Mouse (Mus musculus): ENCODE results near the gene Exo5. TPM values are rescaled to one million over a fixed set of nuclear protein-coding genes. Genes with fewer than 3 reads are reported as not detected.

Gene Exo5
- total and polyA plus RNA-seq, 3 experiments, result 1.6 to 3.0 (median 1.8) TPM

DNA sequence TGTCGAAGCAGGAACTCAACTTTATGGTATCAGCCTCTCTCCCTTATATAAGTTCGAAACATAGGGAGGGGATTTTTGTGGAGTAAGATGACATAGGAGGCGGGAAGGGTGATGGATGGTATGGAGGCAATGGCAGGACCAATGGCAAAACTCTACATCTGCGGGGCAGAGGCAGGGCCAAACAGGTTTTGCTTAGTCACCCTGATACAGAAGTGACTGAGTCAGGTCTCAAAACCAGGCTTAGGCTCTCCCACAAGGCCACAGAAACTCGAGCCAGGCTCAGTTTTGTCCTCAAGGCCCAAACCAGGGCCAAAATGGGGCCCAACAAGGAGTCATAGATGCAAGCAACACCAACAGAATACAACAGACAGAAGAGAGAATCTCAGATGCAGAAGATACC, 19.2 kb downstream of the Exo5 start:
- H3K4me3 ChIP-seq, result no peak overlapping the region
- TF ChIP-seq CTCF (IDR thresholded peaks at IDR 0.05), result no peak
- no peak for TF ChIP-seq POLR2A (IDR thresholded peaks at IDR 0.05; ENCODE audit: insufficient read depth, low read depth, low read length)
- TF ChIP-seq EP300 (IDR thresholded peaks at IDR 0.05; ENCODE audit: insufficient read depth, low read depth, low read length), result no peak
- H3K36me3 ChIP-seq (ENCODE audit: control insufficient read depth, insufficient read depth, low read length), result no peaks in the 10 kb centered on the region
- no peaks in the 10 kb centered on the region for H3K79me2 ChIP-seq (replicated peaks; ENCODE audit: control insufficient read depth, insufficient read depth, low read length)
- WGBS, result 73% methylated on average over 5 of the region's 5 CpGs
- no peaks in the 10 kb centered on the region for H3K27me3 ChIP-seq (ENCODE audit: control insufficient read depth, insufficient read depth, low read length)
- no peak for DNase-seq
- intact Hi-C loops (cut with DNase I), result no loop called here
- no peaks in the 10 kb centered on the region; the same call in 1 of the 2 replicates for H3K4me1 ChIP-seq (ENCODE audit: control insufficient read depth, insufficient read depth, low read length)
- no peak overlapping the region for H3K27ac ChIP-seq
- H3K9ac ChIP-seq (ENCODE audit: low read depth, low read length), result no peak overlapping the region

DNA sequence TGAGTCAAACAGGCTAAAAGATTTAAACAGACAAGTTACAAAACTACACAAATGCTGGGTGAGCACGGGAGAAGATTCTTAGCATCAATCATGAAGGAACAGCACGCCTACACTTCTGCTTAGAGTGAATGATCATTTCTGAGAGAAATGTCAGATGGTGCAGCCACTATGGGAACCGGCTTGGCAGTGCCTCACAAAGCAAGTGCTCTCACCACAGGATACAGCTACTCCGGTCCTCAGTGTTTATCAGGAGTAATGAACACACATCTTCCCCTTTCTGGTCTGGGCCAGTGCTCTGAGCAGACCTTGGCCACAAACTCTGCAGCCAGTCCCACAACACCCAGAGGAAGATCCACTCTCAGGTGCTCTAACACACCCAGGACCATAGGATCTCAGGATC, 20.3 kb downstream of the Exo5 start:
- no peak for DNase-seq
- no peaks in the 10 kb centered on the region for H3K79me2 ChIP-seq (replicated peaks; ENCODE audit: control insufficient read depth, insufficient read depth, low read length)
- no peak for TF ChIP-seq CTCF (IDR thresholded peaks at IDR 0.05)
- no peak for TF ChIP-seq EP300 (IDR thresholded peaks at IDR 0.05; ENCODE audit: insufficient read depth, low read depth, low read length)
- TF ChIP-seq POLR2A (IDR thresholded peaks at IDR 0.05; ENCODE audit: insufficient read depth, low read depth, low read length), result no peak
- no peak overlapping the region for H3K9ac ChIP-seq (ENCODE audit: low read depth, low read length)
- no peaks in the 10 kb centered on the region for H3K27me3 ChIP-seq (ENCODE audit: control insufficient read depth, insufficient read depth, low read length)
- no peaks in the 10 kb centered on the region for H3K4me1 ChIP-seq (ENCODE audit: control insufficient read depth, insufficient read depth, low read length)
- intact Hi-C loops (cut with DNase I), result no loop called here
- no peak overlapping the region for H3K4me3 ChIP-seq
- 53% methylated on average over 4 of the region's 4 CpGs for WGBS
- no peaks in the 10 kb centered on the region for H3K36me3 ChIP-seq (ENCODE audit: control insufficient read depth, insufficient read depth, low read length)
- no peak overlapping the region for H3K27ac ChIP-seq

DNA sequence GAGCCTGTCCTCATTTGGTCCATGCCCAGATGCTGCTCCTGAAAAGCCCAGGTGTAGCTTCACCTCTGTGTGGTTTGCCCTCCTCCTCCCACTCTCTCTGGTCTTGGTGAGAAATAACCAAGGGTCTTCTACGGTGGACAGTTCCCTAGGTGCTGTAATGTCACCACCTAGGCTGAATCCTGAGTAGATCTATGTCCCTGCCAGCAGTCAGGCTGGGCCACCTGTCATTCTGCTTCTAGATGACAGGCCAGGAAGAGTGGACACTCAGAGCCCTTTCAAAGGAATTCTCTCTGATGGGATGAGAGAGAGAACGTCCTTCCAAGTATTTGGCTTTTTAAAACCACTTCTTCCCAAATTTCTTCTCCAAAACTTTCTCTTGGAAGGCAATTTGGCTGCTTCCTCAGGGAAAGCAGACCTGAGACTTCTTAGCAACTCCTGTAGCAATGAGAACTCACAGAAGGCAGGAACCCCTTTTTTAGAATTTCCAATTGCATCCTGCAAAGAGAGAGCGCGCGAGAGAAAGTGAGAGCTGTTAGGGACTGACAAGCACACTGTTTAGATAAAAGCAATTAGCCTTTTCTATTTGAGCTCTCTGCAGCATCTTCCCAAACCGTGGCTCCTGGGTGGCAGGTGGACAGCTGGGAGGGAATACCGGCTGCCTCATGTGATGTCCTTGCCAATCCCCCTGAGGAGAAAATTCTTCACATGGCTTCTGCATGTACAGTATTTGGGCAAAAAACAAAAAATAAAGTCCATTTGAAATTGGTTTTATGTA, 28.8 kb downstream of the Exo5 start:
- Histone ChIP-seq H3K27ac (no peak overlapping the region), H3K27me3 (ENCODE audit: control insufficient read depth, insufficient read depth, low read length) (no peaks in the 10 kb centered on the region), H3K79me2 (replicated peaks; ENCODE audit: control insufficient read depth, insufficient read depth, low read length) (no peaks in the 10 kb centered on the region), H3K9ac (ENCODE audit: low read depth, low read length) (no peak overlapping the region), H3K4me1 (ENCODE audit: control insufficient read depth, insufficient read depth, low read length) (no peaks in the 10 kb centered on the region), H3K4me3 (no peak overlapping the region), H3K36me3 (ENCODE audit: control insufficient read depth, insufficient read depth, low read length) (no peaks in the 10 kb centered on the region)
- intact Hi-C loops (cut with DNase I), result no loop called here
- DNase-seq, result no peak
- WGBS, result 62% methylated on average over 7 of the region's 7 CpGs
- no peak for TF ChIP-seq EP300 (IDR thresholded peaks at IDR 0.05; ENCODE audit: insufficient read depth, low read depth, low read length)
- no peak for TF ChIP-seq CTCF (IDR thresholded peaks at IDR 0.05)
- TF ChIP-seq POLR2A (IDR thresholded peaks at IDR 0.05; ENCODE audit: insufficient read depth, low read depth, low read length), result no peak

DNA sequence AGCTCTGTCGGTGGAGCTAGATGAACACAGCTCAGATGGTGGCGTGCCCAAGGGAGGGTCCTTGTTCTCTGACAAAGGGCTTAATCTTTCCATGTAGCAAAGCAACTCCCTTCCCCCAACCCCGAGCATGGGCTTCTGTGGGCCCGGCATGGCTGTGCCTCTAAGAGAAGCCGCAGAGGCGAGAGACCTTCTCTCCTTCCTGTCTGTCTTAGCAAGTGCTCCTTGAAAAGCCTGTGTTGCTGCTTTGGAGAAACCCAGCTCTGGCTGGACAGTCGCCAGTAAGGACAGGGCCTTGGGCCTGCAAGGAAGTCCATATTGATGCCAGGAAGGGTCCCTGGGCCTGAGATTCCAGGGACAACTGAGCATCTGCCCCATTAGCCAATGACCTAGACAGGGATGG, 29.6 kb downstream of the Exo5 start:
- TF ChIP-seq CTCF (IDR thresholded peaks at IDR 0.05) (no peak), POLR2A (IDR thresholded peaks at IDR 0.05; ENCODE audit: insufficient read depth, low read depth, low read length) (no peak), EP300 (IDR thresholded peaks at IDR 0.05; ENCODE audit: insufficient read depth, low read depth, low read length) (no peak)
- intact Hi-C loops (cut with DNase I), result no loop called here
- no peaks in the 10 kb centered on the region for H3K4me1 ChIP-seq (ENCODE audit: control insufficient read depth, insufficient read depth, low read length)
- no peaks in the 10 kb centered on the region for H3K27me3 ChIP-seq (ENCODE audit: control insufficient read depth, insufficient read depth, low read length)
- no peaks in the 10 kb centered on the region for H3K79me2 ChIP-seq (replicated peaks; ENCODE audit: control insufficient read depth, insufficient read depth, low read length)
- H3K36me3 ChIP-seq (ENCODE audit: control insufficient read depth, insufficient read depth, low read length), result no peaks in the 10 kb centered on the region
- H3K4me3 ChIP-seq, result no peak overlapping the region
- 67% methylated on average over 7 of the region's 7 CpGs for WGBS
- no peak overlapping the region for H3K9ac ChIP-seq (ENCODE audit: low read depth, low read length)
- H3K27ac ChIP-seq, result no peak overlapping the region
- DNase-seq, result no peak

DNA sequence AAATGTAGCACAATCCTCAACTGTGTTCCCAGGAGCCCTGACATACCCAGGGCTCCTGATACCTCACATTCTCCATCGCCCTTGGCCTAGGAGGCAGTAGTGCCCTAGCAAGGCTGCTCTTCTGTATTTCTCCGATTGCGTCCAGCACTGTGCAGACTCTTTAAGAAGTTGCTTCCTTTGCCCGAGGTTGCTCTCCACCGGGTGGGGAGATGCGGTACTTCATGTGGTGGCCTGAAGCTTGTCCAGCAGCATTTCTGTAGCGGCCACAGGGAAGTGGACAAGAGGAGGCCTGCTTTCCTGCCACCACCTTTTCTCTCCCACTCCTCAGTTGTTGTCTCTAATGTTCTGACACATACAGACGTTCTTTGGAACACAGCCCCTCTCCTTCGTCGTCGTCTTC, 30.2 kb downstream of the Exo5 start:
- Histone ChIP-seq H3K36me3 (ENCODE audit: control insufficient read depth, insufficient read depth, low read length) (no peaks in the 10 kb centered on the region), H3K4me1 (ENCODE audit: control insufficient read depth, insufficient read depth, low read length) (no peaks in the 10 kb centered on the region), H3K27me3 (ENCODE audit: control insufficient read depth, insufficient read depth, low read length) (no peaks in the 10 kb centered on the region), H3K79me2 (replicated peaks; ENCODE audit: control insufficient read depth, insufficient read depth, low read length) (no peaks in the 10 kb centered on the region), H3K4me3 (no peak overlapping the region), H3K27ac (no peak overlapping the region), H3K9ac (ENCODE audit: low read depth, low read length) (no peak overlapping the region)
- intact Hi-C loops (cut with DNase I), result no loop called here
- no peak for TF ChIP-seq EP300 (IDR thresholded peaks at IDR 0.05; ENCODE audit: insufficient read depth, low read depth, low read length)
- TF ChIP-seq CTCF (IDR thresholded peaks at IDR 0.05), result no peak
- TF ChIP-seq POLR2A (IDR thresholded peaks at IDR 0.05; ENCODE audit: insufficient read depth, low read depth, low read length), result no peak
- 64% methylated on average over 11 of the region's 11 CpGs for WGBS
- no peak for DNase-seq

DNA sequence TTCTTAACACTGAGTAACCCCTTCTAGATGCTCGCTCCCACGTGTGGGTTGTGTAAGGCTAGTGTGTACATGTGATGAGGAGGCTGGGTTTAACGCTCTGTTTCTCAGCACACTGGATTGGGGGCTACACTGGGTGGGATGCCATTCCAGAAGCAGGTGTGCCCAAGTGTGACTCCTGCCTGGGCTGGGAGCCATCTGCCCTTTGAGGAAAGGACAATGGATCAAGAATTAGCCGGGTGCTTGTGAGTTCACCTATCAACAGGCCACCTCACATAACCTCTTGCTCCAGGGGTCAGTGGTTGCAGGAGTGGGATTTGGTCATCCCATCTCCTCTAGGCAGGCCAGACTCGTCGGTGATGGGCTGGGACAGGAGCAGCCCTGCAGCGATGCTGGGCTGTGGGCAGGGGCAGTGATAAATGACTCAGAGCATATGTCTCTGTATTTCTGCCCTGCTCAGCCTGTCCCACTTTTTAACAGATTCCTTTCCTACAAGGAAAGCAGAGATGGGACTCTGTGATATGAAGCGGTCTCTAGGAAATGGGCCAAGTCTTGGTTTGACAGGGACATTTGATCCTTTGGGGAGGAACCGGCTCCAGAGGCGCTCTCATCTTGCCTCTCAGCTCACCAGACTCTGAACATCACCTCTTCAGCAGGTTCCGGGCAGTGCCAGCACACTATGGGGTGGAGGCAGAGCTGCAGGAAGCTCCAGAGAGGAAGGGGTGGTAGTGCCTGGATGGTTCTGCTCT, 31.0 kb downstream of the Exo5 start:
- H3K4me1 ChIP-seq (ENCODE audit: control insufficient read depth, insufficient read depth, low read length), result no peaks in the 10 kb centered on the region
- H3K36me3 ChIP-seq (ENCODE audit: control insufficient read depth, insufficient read depth, low read length), result no peaks in the 10 kb centered on the region
- 56% methylated on average over 11 of the region's 11 CpGs for WGBS
- H3K4me3 ChIP-seq, result no peak overlapping the region
- no peak for DNase-seq
- no peak for TF ChIP-seq CTCF (IDR thresholded peaks at IDR 0.05)
- TF ChIP-seq POLR2A (IDR thresholded peaks at IDR 0.05; ENCODE audit: insufficient read depth, low read depth, low read length), result no peak
- no peak for TF ChIP-seq EP300 (IDR thresholded peaks at IDR 0.05; ENCODE audit: insufficient read depth, low read depth, low read length)
- H3K9ac ChIP-seq (ENCODE audit: low read depth, low read length), result no peak overlapping the region
- H3K27ac ChIP-seq, result no peak overlapping the region
- intact Hi-C loops (cut with DNase I), result no loop called here
- H3K27me3 ChIP-seq (ENCODE audit: control insufficient read depth, insufficient read depth, low read length), result no peaks in the 10 kb centered on the region
- no peaks in the 10 kb centered on the region for H3K79me2 ChIP-seq (replicated peaks; ENCODE audit: control insufficient read depth, insufficient read depth, low read length)

Data from heart, adult 2 months (tissue).